Mouse (Mus musculus) layer of hippocampus, postnatal 36 days (tissue): Measurements from ENCODE around the gene Vmn1r45. TPM values are rescaled to one million over a fixed set of nuclear protein-coding genes. Genes with fewer than 3 reads are reported as not detected.
"Not testable (repeated sequence)": the region's sequence is repeated elsewhere in the genome, so short reads cannot be mapped to it uniquely, and the experiment has no call there.

ENCODE experiments used
- DNase-seq, 2 experiments: peaks; one replicate each; pipeline ENCODE4 v3.0.0; 2022
- total RNA-seq, 2 experiments: library from RNA; stranded (reverse); gene quantifications; 2 replicates each; pipeline ENCODE4 v1.2.3; 2021

Vmn1r45 gene
- not detected for total RNA-seq

DNA sequence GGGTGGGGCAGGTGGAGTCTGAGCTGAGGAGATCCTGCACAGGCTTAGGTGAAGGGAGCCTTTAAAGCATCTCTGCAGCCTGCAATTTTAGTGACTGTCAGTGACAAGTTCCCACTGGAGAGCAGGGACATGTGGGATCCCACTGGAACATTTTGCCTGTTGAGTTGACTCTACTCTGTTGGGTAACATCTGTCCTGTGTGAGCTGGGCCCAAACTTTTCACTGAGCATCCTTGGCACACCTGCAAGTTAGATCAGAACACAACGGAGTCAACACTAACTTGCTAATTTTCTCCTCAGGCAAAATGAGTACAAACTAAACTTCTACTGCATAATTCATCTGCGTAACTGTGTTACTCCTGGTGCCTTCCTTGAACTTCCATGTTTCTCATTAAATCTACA, at the start of gene Vmn1r45:
Gene Vmn1r45, minus strand, starts transcription at position 101 of the 400 bp plus-strand sequence.
- DNase-seq: not testable (repeated sequence)

DNA sequence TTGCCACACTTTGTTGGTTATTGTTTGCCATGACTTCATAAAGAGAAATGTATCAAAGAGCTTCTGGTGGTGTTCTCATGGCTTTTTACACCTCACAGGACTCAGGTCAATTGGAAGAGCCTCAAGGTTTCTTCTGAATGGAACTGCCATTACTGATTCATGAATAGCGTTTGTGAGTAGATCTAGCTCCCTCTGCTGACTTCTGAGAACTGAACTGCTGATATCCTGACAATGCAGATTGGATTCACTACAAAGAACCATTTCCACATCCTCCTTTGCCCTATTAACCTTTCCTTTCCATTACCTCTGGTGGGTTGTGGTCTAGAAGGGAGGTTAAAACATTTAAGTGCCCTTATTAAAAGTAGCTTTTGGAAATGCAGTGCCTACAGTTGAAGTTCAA, 45.6 kb upstream of the Vmn1r45 start:
- DNase-seq: no peak

DNA sequence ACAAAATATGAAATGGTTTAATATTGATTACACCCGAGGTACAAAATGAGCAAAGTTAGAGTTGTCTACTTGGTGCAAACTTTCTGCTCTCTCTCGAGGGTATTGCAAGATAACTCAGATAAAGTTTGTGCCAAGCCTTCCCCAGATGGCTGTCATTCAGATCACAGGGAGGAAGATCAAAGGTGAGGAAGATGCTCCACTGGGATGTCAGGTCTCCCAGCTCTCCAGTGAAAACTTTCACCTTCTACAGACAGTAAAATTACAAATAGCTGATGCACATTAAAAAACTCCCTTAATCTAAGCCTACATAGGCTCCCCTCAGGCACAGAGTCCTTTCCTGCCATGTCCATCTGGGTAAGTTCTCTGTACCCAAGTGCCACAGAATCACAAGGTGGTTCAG, 28.6 kb upstream of the Vmn1r45 start, which contains the start of gene Vmn1r46:
Gene Vmn1r46, plus strand, starts transcription at position 301 of the 400 bp plus-strand sequence.
- DNase-seq: no peak

DNA sequence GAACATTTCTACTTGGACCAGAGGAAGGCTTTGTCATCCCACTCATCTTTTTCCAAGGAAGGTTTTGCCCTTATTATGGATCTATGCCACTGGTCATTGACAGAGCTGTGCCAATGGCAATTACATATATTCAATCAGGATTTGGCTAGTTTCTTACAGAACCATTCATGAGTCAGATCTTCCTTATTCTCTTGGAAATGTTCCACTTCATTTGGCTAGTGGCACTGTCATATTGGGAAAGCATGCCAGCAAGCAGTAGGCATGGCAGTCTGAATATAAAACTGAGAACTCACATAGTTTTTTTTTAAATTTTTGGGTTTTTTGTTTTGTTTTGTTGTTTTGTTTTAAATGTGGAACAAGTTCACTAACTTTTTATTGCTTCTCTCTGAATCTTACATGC, 25.9 kb upstream of the Vmn1r45 start:
- DNase-seq: no peak

DNA sequence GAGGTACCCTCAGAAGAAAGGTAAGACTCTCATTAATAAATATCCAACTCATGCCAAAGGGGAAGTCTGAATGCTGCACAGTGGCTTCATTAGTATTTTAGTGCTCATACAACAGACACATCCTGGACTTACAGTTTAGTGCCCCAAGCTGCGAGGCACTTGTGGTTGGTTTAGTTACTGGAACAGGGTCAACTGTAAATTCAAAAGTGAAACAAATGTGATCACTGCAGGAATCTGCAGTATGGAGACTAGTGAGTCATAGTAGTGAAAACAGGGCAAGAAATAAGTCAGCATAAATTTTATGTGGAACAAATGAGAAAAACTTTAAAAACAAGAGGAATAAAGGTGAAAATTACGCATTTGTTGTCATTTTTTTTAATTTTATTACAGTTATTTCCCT, 13.2 kb upstream of the Vmn1r45 start:
- DNase-seq: no peak

DNA sequence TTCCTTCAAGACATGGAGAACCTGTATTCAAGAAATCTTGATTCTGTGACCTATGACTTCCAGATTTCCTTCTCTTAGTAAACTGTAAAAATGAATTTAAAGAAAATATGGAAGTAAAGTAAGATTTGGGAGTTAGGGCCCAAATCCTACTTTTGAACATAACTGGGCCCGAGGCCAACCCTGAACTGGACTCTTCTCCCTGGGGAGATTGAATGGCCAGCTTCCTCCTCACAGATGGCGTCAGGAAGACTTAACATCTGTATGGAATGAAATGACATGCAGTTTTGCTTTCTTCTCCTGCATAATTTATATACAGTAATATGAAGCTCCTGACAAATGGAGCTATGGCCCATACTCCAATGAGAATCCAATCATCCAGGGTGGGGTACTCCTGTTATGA, 528 bp upstream of the Vmn1r45 start:
- no peak for DNase-seq

DNA sequence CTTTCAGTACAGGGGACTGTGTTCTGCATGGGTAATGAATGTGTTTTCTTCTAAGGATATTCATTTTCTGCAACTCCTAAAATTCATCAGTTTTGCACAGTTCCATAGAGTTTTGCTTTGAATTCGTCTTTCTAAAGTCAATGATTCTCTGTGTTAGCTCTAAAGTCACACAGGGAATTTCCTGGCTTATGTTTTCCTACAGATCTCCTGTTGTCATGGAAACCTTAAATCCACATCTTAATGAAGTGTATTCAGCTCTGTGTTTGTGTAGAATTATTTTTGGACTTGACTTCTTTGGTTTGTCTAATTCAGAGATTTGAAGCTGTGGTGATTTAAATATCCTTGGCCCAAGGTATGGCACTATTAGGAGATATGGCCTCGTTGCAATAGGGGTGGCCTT, 56.6 kb downstream of the Vmn1r45 start:
- no peak for DNase-seq

DNA sequence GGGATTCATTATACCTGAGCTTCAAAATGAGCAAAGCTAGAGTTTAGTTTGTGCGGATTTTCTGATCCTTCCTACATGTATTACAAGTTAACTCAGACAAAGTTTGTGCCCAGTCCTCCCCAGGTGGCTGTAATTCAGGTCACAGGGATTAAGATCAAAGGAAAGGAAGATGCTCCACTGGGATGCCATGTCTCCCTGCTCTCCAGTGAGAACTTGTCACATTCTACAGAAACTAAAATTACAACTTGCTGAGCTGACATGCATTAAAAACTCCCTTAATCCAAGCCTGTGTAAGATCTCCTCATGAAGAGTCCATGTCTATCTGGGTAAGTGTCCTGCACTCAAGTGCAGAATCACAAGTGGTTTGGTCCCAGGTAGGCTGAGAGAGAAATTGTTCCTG, 57.0 kb downstream of the Vmn1r45 start, which contains the start of gene Vmn1r44:
Gene Vmn1r44, plus strand, starts transcription at position 301 of the 400 bp plus-strand sequence.
- no peak for DNase-seq

Other genes with a start within 250 kb of the Vmn1r45 start
- gene Vmn1r40, start 233.1 kb downstream of the Vmn1r45 start, total RNA-seq: not detected
- gene Vmn1r41, start 199.8 kb downstream of the Vmn1r45 start, total RNA-seq: not detected
- gene Vmn1r42, start 64.2 kb downstream of the Vmn1r45 start, total RNA-seq: not detected
- gene Vmn1r43, start 64.2 kb downstream of the Vmn1r45 start, total RNA-seq: not detected
- gene Vmn1r44, start 56.9 kb downstream of the Vmn1r45 start, total RNA-seq: not detected
- gene Vmn1r46, start 28.7 kb upstream of the Vmn1r45 start, total RNA-seq: not detected
- gene Vmn1r47, start 75.5 kb upstream of the Vmn1r45 start, total RNA-seq: not detected
- not detected for gene Vmn1r48, start 96.2 kb upstream of the Vmn1r45 start, total RNA-seq
- gene Vmn1r49, start 137.9 kb upstream of the Vmn1r45 start, total RNA-seq: not detected
- not detected for gene Vmn1r50, start 160.8 kb upstream of the Vmn1r45 start, total RNA-seq
- not detected for gene Vmn1r51, start 182.0 kb upstream of the Vmn1r45 start, total RNA-seq
- not detected for gene Vmn1r52, start 234.2 kb upstream of the Vmn1r45 start, total RNA-seq